Mouse (Mus musculus): ENCODE results near the gene Dmc1. TPM values are rescaled to one million over a fixed set of nuclear protein-coding genes. Genes with fewer than 3 reads are reported as not detected.
A peak's percentile ranks its signal among the peaks of the same experiment; 100 is the strongest.

Dmc1 gene
- polyA plus RNA-seq (2015; fragmentation: Nextera tagmentation; extraction: Ambion mirVana), result 0.99 and 1.3 TPM in 2 replicates

GRCm38 (mm10) chr15:79604990-79605665, at the start of gene Dmc1:
Dmc1 (minus strand) TSS chr15:79605109.
- ATAC-seq, result 0 out of 2 replicates have a peak, but pooled peaks have one; percentile 20
- Histone ChIP-seq H3K27me3 (replicated peaks; ENCODE audit: control insufficient read depth, insufficient read depth, low read length) (peaks cover 3% of the 10 kb centered on the region), H3K36me3 (ENCODE audit: control insufficient read depth, insufficient read depth, low read length) (no peaks in the 10 kb centered on the region), H3K9me3 (ENCODE audit: control insufficient read depth, low read length) (no peaks in the 10 kb centered on the region), H3K9ac (ENCODE audit: low read depth, low read length) (peak within 1 kb of the TSS; percentile 35), H3K4me3 (ENCODE audit: low read length) (peak within 1 kb of the TSS; percentile 37), H3K27ac (ENCODE audit: low read depth, low read length) (no peak within 1 kb of the TSS), H3K4me1 (ENCODE audit: control insufficient read depth, insufficient read depth, low read depth, low read length) (peaks cover 3% of the 10 kb centered on the region; the same call in 1 of the 2 replicates), H3K4me2 (ENCODE audit: low read length) (peak within 1 kb of the TSS; percentile 58)
- 10% methylated on average over 36 of the region's 37 CpGs for WGBS

- ATAC-seq, result no peak
- 77% methylated on average over 4 of the region's 4 CpGs for WGBS
- no peak overlapping the region for H3K4me2 ChIP-seq (ENCODE audit: low read length)
- no peaks in the 10 kb centered on the region for H3K9me3 ChIP-seq (ENCODE audit: control insufficient read depth, low read length)
- H3K4me1 ChIP-seq (ENCODE audit: control insufficient read depth, insufficient read depth, low read depth, low read length), result no peaks in the 10 kb centered on the region; the same call in 1 of the 2 replicates
- H3K27me3 ChIP-seq (replicated peaks; ENCODE audit: control insufficient read depth, insufficient read depth, low read length), result no peaks in the 10 kb centered on the region
- no peak overlapping the region for H3K4me3 ChIP-seq (ENCODE audit: low read length)
- H3K9ac ChIP-seq (ENCODE audit: low read depth, low read length), result no peak overlapping the region
- H3K36me3 ChIP-seq (ENCODE audit: control insufficient read depth, insufficient read depth, low read length), result peaks cover 7% of the 10 kb centered on the region
- no peak overlapping the region for H3K27ac ChIP-seq (ENCODE audit: low read depth, low read length)
Observed at GRCm38 (mm10) chr15:79651481-79651880, 46.6 kb upstream of the Dmc1 start.

GRCm38 (mm10) chr15:79650569-79650968, 45.7 kb upstream of the Dmc1 start:
- H3K4me1 ChIP-seq (ENCODE audit: control insufficient read depth, insufficient read depth, low read depth, low read length), result no peaks in the 10 kb centered on the region
- no peak overlapping the region for H3K27ac ChIP-seq (ENCODE audit: low read depth, low read length)
- no peak overlapping the region for H3K9ac ChIP-seq (ENCODE audit: low read depth, low read length)
- no peak for ATAC-seq
- H3K4me2 ChIP-seq (ENCODE audit: low read length), result no peak overlapping the region
- H3K36me3 ChIP-seq (ENCODE audit: control insufficient read depth, insufficient read depth, low read length), result peaks cover 9% of the 10 kb centered on the region
- H3K27me3 ChIP-seq (replicated peaks; ENCODE audit: control insufficient read depth, insufficient read depth, low read length), result no peaks in the 10 kb centered on the region
- H3K9me3 ChIP-seq (ENCODE audit: control insufficient read depth, low read length), result no peaks in the 10 kb centered on the region
- H3K4me3 ChIP-seq (ENCODE audit: low read length), result no peak overlapping the region

GRCm38 (mm10) chr15:79648130-79648529, 43.2 kb upstream of the Dmc1 start:
- WGBS, result 92% methylated on average over 12 of the region's 12 CpGs
- Histone ChIP-seq H3K4me3 (ENCODE audit: low read length) (no peak overlapping the region), H3K27me3 (replicated peaks; ENCODE audit: control insufficient read depth, insufficient read depth, low read length) (no peaks in the 10 kb centered on the region), H3K4me1 (ENCODE audit: control insufficient read depth, insufficient read depth, low read depth, low read length) (no peaks in the 10 kb centered on the region), H3K9me3 (ENCODE audit: control insufficient read depth, low read length) (no peaks in the 10 kb centered on the region), H3K9ac (ENCODE audit: low read depth, low read length) (no peak overlapping the region), H3K36me3 (ENCODE audit: control insufficient read depth, insufficient read depth, low read length) (peaks cover 14% of the 10 kb centered on the region), H3K4me2 (ENCODE audit: low read length) (no peak overlapping the region), H3K27ac (ENCODE audit: low read depth, low read length) (no peak overlapping the region)
- ATAC-seq, result no peak

- no peaks in the 10 kb centered on the region for H3K9me3 ChIP-seq (ENCODE audit: control insufficient read depth, low read length)
- no peak overlapping the region for H3K9ac ChIP-seq (ENCODE audit: low read depth, low read length)
- no peaks in the 10 kb centered on the region for H3K27me3 ChIP-seq (replicated peaks; ENCODE audit: control insufficient read depth, insufficient read depth, low read length)
- no peaks in the 10 kb centered on the region for H3K4me1 ChIP-seq (ENCODE audit: control insufficient read depth, insufficient read depth, low read depth, low read length)
- ATAC-seq, result no peak
- WGBS, result 91% methylated on average over 2 of the region's 2 CpGs
- H3K4me2 ChIP-seq (ENCODE audit: low read length), result no peak overlapping the region
- no peak overlapping the region for H3K4me3 ChIP-seq (ENCODE audit: low read length)
- peaks cover 18% of the 10 kb centered on the region for H3K36me3 ChIP-seq (ENCODE audit: control insufficient read depth, insufficient read depth, low read length)
- H3K27ac ChIP-seq (ENCODE audit: low read depth, low read length), result no peak overlapping the region
Observed at GRCm38 (mm10) chr15:79645483-79645882, 40.6 kb upstream of the Dmc1 start.

- WGBS, result 75% methylated on average over 12 of the region's 12 CpGs
- Histone ChIP-seq H3K9me3 (ENCODE audit: control insufficient read depth, low read length) (no peaks in the 10 kb centered on the region), H3K9ac (ENCODE audit: low read depth, low read length) (no peak overlapping the region), H3K27me3 (replicated peaks; ENCODE audit: control insufficient read depth, insufficient read depth, low read length) (no peaks in the 10 kb centered on the region), H3K4me1 (ENCODE audit: control insufficient read depth, insufficient read depth, low read depth, low read length) (no peaks in the 10 kb centered on the region), H3K4me2 (ENCODE audit: low read length) (no peak overlapping the region), H3K36me3 (ENCODE audit: control insufficient read depth, insufficient read depth, low read length) (peaks cover 15% of the 10 kb centered on the region; the same call in 1 of the 2 replicates), H3K27ac (ENCODE audit: low read depth, low read length) (no peak overlapping the region), H3K4me3 (ENCODE audit: low read length) (no peak overlapping the region)
- no peak for ATAC-seq
Observed at GRCm38 (mm10) chr15:79641135-79641817, 36.4 kb upstream of the Dmc1 start.

- peaks cover 33% of the 10 kb centered on the region for H3K36me3 ChIP-seq (ENCODE audit: control insufficient read depth, insufficient read depth, low read length)
- no peaks in the 10 kb centered on the region for H3K27me3 ChIP-seq (replicated peaks; ENCODE audit: control insufficient read depth, insufficient read depth, low read length)
- no peaks in the 10 kb centered on the region for H3K4me1 ChIP-seq (ENCODE audit: control insufficient read depth, insufficient read depth, low read depth, low read length)
- H3K27ac ChIP-seq (ENCODE audit: low read depth, low read length), result no peak overlapping the region
- H3K9me3 ChIP-seq (ENCODE audit: control insufficient read depth, low read length), result no peaks in the 10 kb centered on the region
- no peak overlapping the region for H3K9ac ChIP-seq (ENCODE audit: low read depth, low read length)
- WGBS, result 83% methylated on average over 2 of the region's 2 CpGs
- H3K4me3 ChIP-seq (ENCODE audit: low read length), result no peak overlapping the region
- ATAC-seq, result no peak
- H3K4me2 ChIP-seq (ENCODE audit: low read length), result no peak overlapping the region
Observed at GRCm38 (mm10) chr15:79630471-79630870, 25.6 kb upstream of the Dmc1 start.

GRCm38 (mm10) chr15:79619770-79620414, 15.0 kb upstream of the Dmc1 start:
- Histone ChIP-seq H3K9ac (ENCODE audit: low read depth, low read length) (no peak overlapping the region), H3K27ac (ENCODE audit: low read depth, low read length) (no peak overlapping the region), H3K27me3 (replicated peaks; ENCODE audit: control insufficient read depth, insufficient read depth, low read length) (no peaks in the 10 kb centered on the region), H3K4me2 (ENCODE audit: low read length) (no peak overlapping the region), H3K4me3 (ENCODE audit: low read length) (no peak overlapping the region), H3K9me3 (ENCODE audit: control insufficient read depth, low read length) (no peaks in the 10 kb centered on the region; the same call in 1 of the 2 replicates), H3K4me1 (ENCODE audit: control insufficient read depth, insufficient read depth, low read depth, low read length) (no peaks in the 10 kb centered on the region), H3K36me3 (ENCODE audit: control insufficient read depth, insufficient read depth, low read length) (peaks cover 36% of the 10 kb centered on the region)
- 82% methylated on average over 11 of the region's 11 CpGs for WGBS
- ATAC-seq, result no peak

GRCm38 (mm10) chr15:79618456-79618855, 13.5 kb upstream of the Dmc1 start:
- no peak for ATAC-seq
- Histone ChIP-seq H3K36me3 (ENCODE audit: control insufficient read depth, insufficient read depth, low read length) (peaks cover 27% of the 10 kb centered on the region), H3K4me1 (ENCODE audit: control insufficient read depth, insufficient read depth, low read depth, low read length) (no peaks in the 10 kb centered on the region), H3K9me3 (ENCODE audit: control insufficient read depth, low read length) (no peaks in the 10 kb centered on the region; the same call in 1 of the 2 replicates), H3K27me3 (replicated peaks; ENCODE audit: control insufficient read depth, insufficient read depth, low read length) (no peaks in the 10 kb centered on the region), H3K27ac (ENCODE audit: low read depth, low read length) (no peak overlapping the region), H3K4me3 (ENCODE audit: low read length) (no peak overlapping the region), H3K4me2 (ENCODE audit: low read length) (no peak overlapping the region), H3K9ac (ENCODE audit: low read depth, low read length) (no peak overlapping the region)
- 84% methylated on average over 7 of the region's 7 CpGs for WGBS
